Mouse (Mus musculus) G1E (cell line): ENCODE measurements around the gene Tbk1. TPM values are rescaled to one million over a fixed set of nuclear protein-coding genes. Genes with fewer than 3 reads are reported as not detected.

Source experiments
- ATAC-seq: 2 replicates; pipeline ENCODE4 v1.8.0; 2016; ENCODE audit warnings: mild to moderate bottlenecking; ENCODE audit not compliant: insufficient number of reproducible peaks, poor library complexity, low FRiP score, severe bottlenecking; ENCODE audit errors: extremely low read depth
- DNase-seq: peaks from one replicate; pipeline ENCODE4 v3.0.0; 2012; ENCODE audit warnings: low spot score
- H3K27me3 ChIP-seq: 2 replicates; pipeline ENCODE4 v1.6.1; 2012; ENCODE audit warnings: mild to moderate bottlenecking, low read length, inconsistent platforms; ENCODE audit not compliant: insufficient read depth
- H3K36me3 ChIP-seq: replicated peaks from 2 replicates; pipeline ENCODE3; 2012; ENCODE audit warnings: mild to moderate bottlenecking, inconsistent platforms
- H3K4me1 ChIP-seq: 2 replicates; pipeline ENCODE4 v1.6.1; 2012; ENCODE audit warnings: low read depth, low read length, inconsistent platforms, mixed read lengths; ENCODE audit not compliant: insufficient read depth
- H3K4me3 ChIP-seq: 2 replicates; pipeline ENCODE4 v1.5.1; 2012; ENCODE audit warnings: low read depth, mild to moderate bottlenecking, inconsistent platforms, low read length, moderate library complexity, mixed read lengths
- H3K9me3 ChIP-seq: replicated peaks from 2 replicates; pipeline ENCODE4 v1.6.1; 2012; ENCODE audit warnings: inconsistent platforms
- CTCF ChIP-seq: IDR thresholded peaks from 2 replicates; pipeline ENCODE4 v1.5.1; 2012; ENCODE audit warnings: low read depth, low read length, inconsistent platforms, mixed read lengths
- GATA1 ChIP-seq: IDR thresholded peaks from 2 replicates; pipeline ENCODE4 v1.6.1; 2012; ENCODE audit warnings: borderline replicate concordance, low read length, inconsistent platforms, mixed read lengths
- GATA2 ChIP-seq: IDR thresholded peaks from 2 replicates; pipeline ENCODE4 v1.6.1; 2012; ENCODE audit warnings: low read depth, low read length, inconsistent platforms, borderline replicate concordance
- POLR2AphosphoS5 ChIP-seq: IDR thresholded peaks from 2 replicates; pipeline ENCODE4 v1.6.1; 2012; ENCODE audit warnings: low read depth, low read length, inconsistent platforms; ENCODE audit not compliant: insufficient replicate concordance
- TAL1 ChIP-seq: conservative IDR thresholded peaks from 2 replicates; pipeline ENCODE4 v1.6.1; 2012; ENCODE audit warnings: low read depth, low read length, inconsistent platforms, mixed read lengths
- polyA plus RNA-seq: library from polyadenylated mRNA; stranded (reverse); fragments of >175 nt; gene quantifications from 2 replicates; pipeline ENCODE4 v1.2.3, GENCODE M21; 2012
- total RNA-seq, 2 experiments: library from RNA; stranded (forward) in 1 of 2; stranded (reverse) in 1 of 2; fragments of 200-1000 nt in 1 of 2; fragments of >200 nt in 1 of 2; fragmentation: Nextera tagmentation in 1 of 2; gene quantifications; 2 replicates each; pipeline ENCODE4 v1.2.3; 2014 to 2017

Tbk1 gene
- total and polyA plus RNA-seq, 3 experiments = 6.8 to 107 (median 96.3) TPM

DNA sequence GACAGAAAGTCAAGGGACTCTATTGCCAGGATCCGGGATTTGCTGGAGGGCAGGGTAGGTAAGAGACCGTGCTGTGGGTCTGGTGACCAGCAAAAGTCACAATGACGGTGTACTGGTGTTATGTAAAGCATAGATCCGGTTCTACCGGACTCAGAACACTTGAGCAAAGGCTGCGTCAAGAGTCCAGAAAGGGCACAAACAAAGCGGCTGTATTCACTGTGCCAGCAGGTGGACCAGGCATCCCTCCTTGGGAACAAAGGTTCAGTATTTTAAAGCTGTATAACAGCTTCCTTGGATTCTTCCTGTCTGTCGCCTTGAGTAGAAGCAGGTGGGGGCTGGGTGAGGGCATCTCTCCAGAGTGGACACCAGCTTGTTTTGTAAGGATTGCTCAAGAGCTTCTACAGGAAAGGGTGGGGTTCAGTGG is 88.1 kb downstream of the Tbk1 start:
- peaks cover 7% of the 10 kb centered on the region; the same call in 1 of the 2 replicates for H3K27me3 ChIP-seq
- ATAC-seq = no peak
- 0 out of 2 replicates have a peak, but pooled peaks cover 1% of the 10 kb centered on the region for H3K4me1 ChIP-seq
- DNase-seq = no peak
- H3K4me3 ChIP-seq = no peak overlapping the region
- H3K36me3 ChIP-seq = no peaks in the 10 kb centered on the region
- no peaks in the 10 kb centered on the region for H3K9me3 ChIP-seq
- TF ChIP-seq GATA2 (no peak), TAL1 (no peak), CTCF (no peak), GATA1 (no peak), POLR2AphosphoS5 (no peak)

DNA sequence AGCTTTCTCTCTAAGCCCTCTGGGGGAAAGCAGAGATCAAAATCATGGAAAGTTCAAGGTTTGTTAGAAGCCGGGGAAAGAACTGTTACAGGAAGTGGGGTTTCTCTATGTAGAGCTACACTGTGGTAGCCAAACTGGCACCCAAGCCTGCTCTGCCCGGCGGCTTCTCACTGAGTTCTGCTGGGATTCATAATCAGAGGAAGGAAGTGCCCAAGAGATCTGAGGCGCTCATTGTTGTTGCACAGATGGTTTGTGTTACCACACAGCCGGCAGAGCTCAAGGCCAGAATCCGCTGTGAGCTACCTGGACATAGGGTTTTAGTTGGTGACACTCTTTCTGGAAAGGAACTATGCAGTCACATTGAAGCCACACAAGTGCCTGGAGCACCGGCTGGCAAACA is 88.6 kb downstream of the Tbk1 start:
- Histone ChIP-seq H3K36me3 (no peaks in the 10 kb centered on the region), H3K27me3 (peaks cover 10% of the 10 kb centered on the region; the same call in 1 of the 2 replicates), H3K4me3 (no peak overlapping the region), H3K9me3 (no peaks in the 10 kb centered on the region), H3K4me1 (peaks cover 5% of the 10 kb centered on the region; the same call in 1 of the 2 replicates)
- ATAC-seq (no peak), DNase-seq (no peak)
- TF ChIP-seq CTCF (no peak), TAL1 (no peak), GATA1 (no peak), GATA2 (no peak), POLR2AphosphoS5 (no peak)

DNA sequence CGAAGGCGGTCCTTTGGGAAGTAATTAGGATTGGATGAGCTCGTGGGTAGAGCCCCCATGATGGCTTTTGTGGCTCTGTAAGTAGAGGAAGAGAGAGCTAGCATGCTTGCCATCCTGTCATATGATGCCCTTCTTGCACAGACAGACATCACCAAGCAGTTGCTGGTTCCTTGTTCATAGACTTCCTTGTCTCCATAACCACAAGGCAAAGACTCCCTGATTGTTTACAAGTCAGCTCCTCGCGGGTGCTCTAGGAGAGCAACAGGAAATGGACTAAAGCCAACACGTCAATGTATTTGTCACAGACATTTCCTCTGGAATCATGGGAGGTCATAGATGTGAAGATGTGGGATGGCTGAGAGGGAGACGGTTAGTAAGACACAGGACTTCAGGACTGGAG is 90.0 kb downstream of the Tbk1 start:
- DNase-seq (no peak), ATAC-seq (no peak)
- no peak overlapping the region for H3K4me3 ChIP-seq
- no peaks in the 10 kb centered on the region for H3K9me3 ChIP-seq
- TF ChIP-seq TAL1 (no peak), POLR2AphosphoS5 (no peak), GATA1 (no peak), CTCF (no peak), GATA2 (no peak)
- no peaks in the 10 kb centered on the region for H3K36me3 ChIP-seq
- H3K27me3 ChIP-seq = peaks cover 10% of the 10 kb centered on the region; the same call in 1 of the 2 replicates
- peaks cover 13% of the 10 kb centered on the region for H3K4me1 ChIP-seq

Other genes starting within 250 kb of the Tbk1 start
- not detected in 2 replicates for gene Tbc1d30, start 235.5 kb downstream of the Tbk1 start, total RNA-seq (2014; fragmentation: Nextera tagmentation)
- under 0.01 and 0.06 TPM in 2 replicates for gene Tbc1d30, start 235.5 kb downstream of the Tbk1 start, total RNA-seq (2017)
- not detected in 2 replicates for gene Tbc1d30, start 235.5 kb downstream of the Tbk1 start, polyA plus RNA-seq
- gene Gns, start 221.7 kb downstream of the Tbk1 start, total RNA-seq (2014; fragmentation: Nextera tagmentation) = 134 and 161 TPM in 2 replicates
- 133 and 138 TPM in 2 replicates for gene Gns, start 221.7 kb downstream of the Tbk1 start, total RNA-seq (2017)
- gene Gns, start 221.7 kb downstream of the Tbk1 start, polyA plus RNA-seq = 33.4 and 52.8 TPM in 2 replicates
- 0.58 TPM in 1 of 2 replicates, not detected in the other for gene Rassf3, start 110.4 kb downstream of the Tbk1 start, total RNA-seq (2014; fragmentation: Nextera tagmentation)
- 0.46 and 0.66 TPM in 2 replicates for gene Rassf3, start 110.4 kb downstream of the Tbk1 start, total RNA-seq (2017)
- gene Rassf3, start 110.4 kb downstream of the Tbk1 start, polyA plus RNA-seq = 0.07 and 0.14 TPM in 2 replicates
- gene Xpot, start 39.5 kb upstream of the Tbk1 start, total RNA-seq (2014; fragmentation: Nextera tagmentation) = 87.0 and 107 TPM in 2 replicates
- gene Xpot, start 39.5 kb upstream of the Tbk1 start, total RNA-seq (2017) = 89.7 and 110 TPM in 2 replicates
- gene Xpot, start 39.5 kb upstream of the Tbk1 start, polyA plus RNA-seq = 21.1 and 116 TPM in 2 replicates
- not detected in 2 replicates for gene D930020B18Rik, start 54.8 kb upstream of the Tbk1 start, total RNA-seq (2014; fragmentation: Nextera tagmentation)
- gene D930020B18Rik, start 54.8 kb upstream of the Tbk1 start, total RNA-seq (2017) = 0.05 TPM in 1 of 2 replicates, not detected in the other
- not detected in 2 replicates for gene D930020B18Rik, start 54.8 kb upstream of the Tbk1 start, polyA plus RNA-seq
- 21.9 and 24.9 TPM in 2 replicates for gene BC048403, start 153.2 kb upstream of the Tbk1 start, total RNA-seq (2014; fragmentation: Nextera tagmentation)
- gene BC048403, start 153.2 kb upstream of the Tbk1 start, total RNA-seq (2017) = 3.0 and 3.4 TPM in 2 replicates
- gene BC048403, start 153.2 kb upstream of the Tbk1 start, polyA plus RNA-seq = 9.8 and 10.0 TPM in 2 replicates